ENCODE assay signal across 8 mouse cellular contexts in genomic region chr6:125164672-125165327, GRCm38 (mm10). TPM values are rescaled to one million over a fixed set of nuclear protein-coding genes. Genes with fewer than 3 reads are reported as not detected.
DNase-seq lines count a peak whose midpoint lies in the region; ATAC-seq and TF ChIP-seq lines count a peak whose summit lies in the region.

No protein-coding gene starts in this region.

- no peak for TF ChIP-seq POLR2A in thymus, adult 2 months (IDR thresholded peaks at IDR 0.05; ENCODE audit: control insufficient read depth, extremely low read depth, insufficient read depth, low read length, poor library complexity)

- peak overlapping the region; percentile 83 for H3K4me2 ChIP-seq in intestine, embryonic 16.5 days (ENCODE audit: low read depth, low read length)
- H3K4me2 ChIP-seq in liver, embryonic 12.5 days: peak overlapping the region; percentile 82

- peaks cover 38% of the 10 kb centered on the region for H3K4me1 ChIP-seq in intestine, embryonic 16.5 days (ENCODE audit: control insufficient read depth, insufficient read depth, low read length)
- H3K4me1 ChIP-seq in liver, embryonic 12.5 days: peaks cover 83% of the 10 kb centered on the region
- H3K4me1 ChIP-seq in thymus, adult 2 months (replicated peaks; ENCODE audit: control insufficient read depth, insufficient read depth, low read length): peaks cover 22% of the 10 kb centered on the region

- H3K36me3 ChIP-seq in intestine, embryonic 16.5 days (ENCODE audit: control insufficient read depth, insufficient read depth, low read length): peaks cover 6% of the 10 kb centered on the region
- peaks cover 77% of the 10 kb centered on the region for H3K36me3 ChIP-seq in liver, embryonic 12.5 days
- peaks cover 42% of the 10 kb centered on the region for H3K36me3 ChIP-seq in thymus, adult 2 months (ENCODE audit: control insufficient read depth, insufficient read depth, low read length)

- WGBS in intestine, embryonic 16.5 days: under 1% methylated on average over 39 of the region's 39 CpGs
- under 1% methylated on average over 39 of the region's 39 CpGs for WGBS in liver, embryonic 12.5 days (ENCODE audit: insufficient replicate concordance)
- WGBS in thymus, adult 2 months: under 1% methylated on average over 39 of the region's 39 CpGs

- H3K4me3 ChIP-seq in intestine, embryonic 16.5 days (ENCODE audit: low read length): peak overlapping the region; percentile 91
- H3K4me3 ChIP-seq in liver, embryonic 12.5 days: peak overlapping the region; percentile 68
- H3K4me3 ChIP-seq in thymus, adult 2 months (ENCODE audit: control insufficient read depth, insufficient read depth, low read length): peak overlapping the region; percentile 92

- H3K9ac ChIP-seq in intestine, embryonic 16.5 days (ENCODE audit: low read depth, low read length): peak overlapping the region; percentile 98
- peak overlapping the region; percentile 79 for H3K9ac ChIP-seq in liver, embryonic 12.5 days

- no peaks in the 10 kb centered on the region for H3K27me3 ChIP-seq in intestine, embryonic 16.5 days (replicated peaks; ENCODE audit: control insufficient read depth, insufficient read depth, low read length)
- no peaks in the 10 kb centered on the region for H3K27me3 ChIP-seq in liver, embryonic 12.5 days (replicated peaks)
- no peaks in the 10 kb centered on the region for H3K27me3 ChIP-seq in thymus, adult 2 months (ENCODE audit: control insufficient read depth, insufficient read depth, low read length)

- peak; percentile 45 to 61 for DNase-seq in right cerebral cortex, adult 2 months (ENCODE audit: low spot score in 2 of 2)
- DNase-seq in right cerebral cortex, postnatal 36 days (ENCODE audit: low spot score in 2 of 2): no peak
- DNase-seq in cerebellum, postnatal 36 days: peak; percentile 59 to 60
- peak; percentile 64 for DNase-seq in gastrocnemius, postnatal 25 days
- peak; percentile 60 for DNase-seq in thymus, adult 2 months

- no peak for TF ChIP-seq CTCF in thymus, adult 2 months (IDR thresholded peaks at IDR 0.05; ENCODE audit: borderline replicate concordance, control insufficient read depth, extremely low read depth, insufficient read depth, low read length, poor library complexity)

- ATAC-seq in intestine, embryonic 16.5 days: peak; percentile 2
- ATAC-seq in liver, embryonic 12.5 days: peak; percentile 22
- ATAC-seq in monocyte, adult 5-6 weeks (replicated peaks; ENCODE audit: insufficient number of reproducible peaks, low FRiP score, low TSS enrichment, poor library complexity, severe bottlenecking): peak; percentile 37

- H3K9me3 ChIP-seq in intestine, embryonic 16.5 days (ENCODE audit: control insufficient read depth, low read length): no peaks in the 10 kb centered on the region
- no peaks in the 10 kb centered on the region for H3K9me3 ChIP-seq in liver, embryonic 12.5 days (replicated peaks)

- H3K27ac ChIP-seq in intestine, embryonic 16.5 days (ENCODE audit: low read length): peak overlapping the region; percentile 94
- peak overlapping the region; percentile 85 for H3K27ac ChIP-seq in liver, embryonic 12.5 days
- peak overlapping the region; percentile 48 for H3K27ac ChIP-seq in thymus, adult 2 months (ENCODE audit: control insufficient read depth, insufficient read depth, low read length)

RNA-seq across cellular contexts. Expression of gene Gapdh, which starts 1.5 kb away (rescaled TPM):
- total RNA-seq in gastrocnemius, postnatal 25 days (2021): over 10,000 TPM; 11,297 to 11,631 TPM
- 2,256 and 2,328 TPM in 2 replicates for polyA plus RNA-seq in intestine, embryonic 16.5 days (2015; fragmentation: Nextera tagmentation; extraction: Ambion mirVana)
- 1,499 and 1,575 TPM in 2 replicates for polyA plus RNA-seq in liver, embryonic 12.5 days (2016; fragmentation: Nextera tagmentation; extraction: Ambion mirVana)
- total RNA-seq in monocyte, adult 5-6 weeks (2017): 353 to 432 TPM (median 359 TPM) in 3 replicates
- 3,688 and 4,326 TPM in 2 replicates for polyA plus RNA-seq in thymus, adult 2 months (2012; rRNA removed)

RNA-seq across cellular contexts. Expression of gene Iffo1, which starts 19.8 kb away (rescaled TPM):
- total RNA-seq in gastrocnemius, postnatal 25 days (2021): 10 to 100 TPM; 12.4 to 15.3 TPM
- polyA plus RNA-seq in intestine, embryonic 16.5 days (2015; fragmentation: Nextera tagmentation; extraction: Ambion mirVana): 4.5 and 5.3 TPM in 2 replicates
- polyA plus RNA-seq in liver, embryonic 12.5 days (2016; fragmentation: Nextera tagmentation; extraction: Ambion mirVana): 6.6 and 7.3 TPM in 2 replicates
- 15.5 to 29.7 TPM (median 16.2 TPM) in 3 replicates for total RNA-seq in monocyte, adult 5-6 weeks (2017)
- polyA plus RNA-seq in thymus, adult 2 months (2012; rRNA removed): 90.4 and 94.6 TPM in 2 replicates

RNA-seq across cellular contexts. Expression of gene Ncapd2, which starts 26.7 kb away (rescaled TPM):
- 10 to 100 TPM; 12.1 to 12.7 TPM for total RNA-seq in gastrocnemius, postnatal 25 days (2021)
- 67.8 and 78.0 TPM in 2 replicates for polyA plus RNA-seq in intestine, embryonic 16.5 days (2015; fragmentation: Nextera tagmentation; extraction: Ambion mirVana)
- polyA plus RNA-seq in liver, embryonic 12.5 days (2016; fragmentation: Nextera tagmentation; extraction: Ambion mirVana): 132 and 138 TPM in 2 replicates
- 17.6 to 79.8 TPM (median 33.5 TPM) in 3 replicates for total RNA-seq in monocyte, adult 5-6 weeks (2017)
- 430 and 598 TPM in 2 replicates for polyA plus RNA-seq in thymus, adult 2 months (2012; rRNA removed)

RNA-seq across cellular contexts. Expression of gene Mrpl51, which starts 26.8 kb away (rescaled TPM):
- total RNA-seq in gastrocnemius, postnatal 25 days (2021): 100 to 1,000 TPM; 214 to 227 TPM
- polyA plus RNA-seq in intestine, embryonic 16.5 days (2015; fragmentation: Nextera tagmentation; extraction: Ambion mirVana): 267 and 284 TPM in 2 replicates
- polyA plus RNA-seq in liver, embryonic 12.5 days (2016; fragmentation: Nextera tagmentation; extraction: Ambion mirVana): 211 and 222 TPM in 2 replicates
- 20.1 to 33.9 TPM (median 25.9 TPM) in 3 replicates for total RNA-seq in monocyte, adult 5-6 weeks (2017)
- 68.1 and 70.7 TPM in 2 replicates for polyA plus RNA-seq in thymus, adult 2 months (2012; rRNA removed)

RNA-seq across cellular contexts. Expression of gene Nop2, which starts 33.1 kb away (rescaled TPM):
- total RNA-seq in gastrocnemius, postnatal 25 days (2021): 10 to 100 TPM; 14.6 to 18.6 TPM
- 59.5 and 66.8 TPM in 2 replicates for polyA plus RNA-seq in intestine, embryonic 16.5 days (2015; fragmentation: Nextera tagmentation; extraction: Ambion mirVana)
- 83.1 and 85.3 TPM in 2 replicates for polyA plus RNA-seq in liver, embryonic 12.5 days (2016; fragmentation: Nextera tagmentation; extraction: Ambion mirVana)
- 15.9 to 23.8 TPM (median 23.2 TPM) in 3 replicates for total RNA-seq in monocyte, adult 5-6 weeks (2017)
- polyA plus RNA-seq in thymus, adult 2 months (2012; rRNA removed): 26.4 and 28.6 TPM in 2 replicates

Comparison
In these comparisons a context has a peak if more than half of its experiments do, and no peak if none do; other contexts are left out.
1. DNase-seq: peak in right cerebral cortex, adult 2 months (2 of 2), cerebellum, postnatal 36 days (2 of 2), gastrocnemius, postnatal 25 days (single experiment) and thymus, adult 2 months (single experiment); none in right cerebral cortex, postnatal 36 days (0 of 2).
2. RNA of gene Iffo1, which starts 19.8 kb away (polyA plus RNA-seq): 90.4 to 94.6 TPM in thymus, adult 2 months; 6.6 to 7.3 TPM in liver, embryonic 12.5 days and 4.5 to 5.3 TPM in intestine, embryonic 16.5 days; every median in the first group is over 10 times any median in the second.
3. Peak in every context shown above with its lines, with median percentiles within 50 percentile points of each other: ATAC-seq, H3K27ac ChIP-seq and H3K4me3 ChIP-seq.